Mouse (Mus musculus): ENCODE measurements around the gene Nkain2. TPM values are rescaled to one million over a fixed set of nuclear protein-coding genes. Genes with fewer than 3 reads are reported as not detected.

Nkain2 gene
- polyA plus RNA-seq, 1 experiment, result 30.0 TPM

- Histone ChIP-seq H3K4me1 (ENCODE audit: control insufficient read depth, insufficient read depth, low read length) (no peaks in the 10 kb centered on the region), H3K27ac (ENCODE audit: insufficient read depth, low read length) (no peak overlapping the region), H3K4me3 (ENCODE audit: insufficient read depth, low read length) (no peak overlapping the region)
- no peak for TF ChIP-seq POLR2A (IDR thresholded peaks at IDR 0.05; ENCODE audit: extremely low read depth, insufficient read depth, low read length)
Observed at GRCm38 (mm10) chr10:32439932-32440519, 450.2 kb downstream of the Nkain2 start.

GRCm38 (mm10) chr10:32414228-32414627 is 476.0 kb downstream of the Nkain2 start:
- Histone ChIP-seq H3K27ac (ENCODE audit: insufficient read depth, low read length) (no peak overlapping the region), H3K4me3 (ENCODE audit: insufficient read depth, low read length) (no peak overlapping the region), H3K4me1 (ENCODE audit: control insufficient read depth, insufficient read depth, low read length) (no peaks in the 10 kb centered on the region)
- TF ChIP-seq CTCF (IDR thresholded peaks at IDR 0.05; ENCODE audit: extremely low read depth, insufficient read depth, low read length), result no peak
- TF ChIP-seq POLR2A (IDR thresholded peaks at IDR 0.05; ENCODE audit: extremely low read depth, insufficient read depth, low read length), result no peak

- no peak overlapping the region for H3K27ac ChIP-seq (ENCODE audit: insufficient read depth, low read length)
- no peak for TF ChIP-seq CTCF (IDR thresholded peaks at IDR 0.05; ENCODE audit: extremely low read depth, insufficient read depth, low read length)
- no peak for TF ChIP-seq POLR2A (IDR thresholded peaks at IDR 0.05; ENCODE audit: extremely low read depth, insufficient read depth, low read length)
- no peak overlapping the region for H3K4me3 ChIP-seq (ENCODE audit: insufficient read depth, low read length)
- H3K4me1 ChIP-seq (ENCODE audit: control insufficient read depth, insufficient read depth, low read length), result no peaks in the 10 kb centered on the region
Observed at GRCm38 (mm10) chr10:32411331-32411730, 478.9 kb downstream of the Nkain2 start.

- H3K4me3 ChIP-seq (ENCODE audit: insufficient read depth, low read length), result no peak overlapping the region
- no peak overlapping the region for H3K27ac ChIP-seq (ENCODE audit: insufficient read depth, low read length)
Observed at GRCm38 (mm10) chr10:32400961-32401360, 489.3 kb downstream of the Nkain2 start.

DNA sequence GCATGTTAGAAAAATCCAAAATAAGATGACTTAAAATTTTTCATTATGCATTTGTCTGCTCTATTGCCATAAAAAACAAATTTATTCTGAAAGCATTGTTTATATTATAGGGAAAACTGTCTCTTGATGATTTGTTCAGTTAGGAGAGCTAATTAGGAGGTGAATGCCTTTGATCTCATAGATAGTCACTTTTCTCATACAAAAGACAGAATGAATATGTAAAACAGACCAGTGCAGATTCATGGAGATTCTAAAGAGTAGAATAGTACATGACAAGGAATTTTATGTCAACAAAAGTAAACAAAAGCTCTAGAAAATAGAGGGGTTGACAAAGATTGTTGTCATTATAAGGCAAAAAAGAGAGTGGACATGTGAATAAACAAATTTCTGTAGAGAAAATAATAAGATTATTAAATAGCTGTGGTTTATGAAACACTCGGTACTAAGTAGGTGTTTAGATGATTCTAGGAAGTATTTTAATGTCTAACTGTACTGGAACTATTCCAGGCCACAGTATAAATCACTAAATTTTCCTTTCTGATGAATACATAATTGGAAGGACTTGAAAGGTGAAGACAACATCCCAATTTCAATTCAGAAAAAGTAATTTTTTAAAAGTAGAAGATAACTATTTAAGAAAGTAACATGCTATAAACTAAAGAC is 496.3 kb downstream of the Nkain2 start:
- no peaks in the 10 kb centered on the region for H3K4me1 ChIP-seq (ENCODE audit: control insufficient read depth, insufficient read depth, low read length)
- no peak overlapping the region for H3K27ac ChIP-seq (ENCODE audit: insufficient read depth, low read length)
- no peak for TF ChIP-seq CTCF (IDR thresholded peaks at IDR 0.05; ENCODE audit: extremely low read depth, insufficient read depth, low read length)
- no peak for TF ChIP-seq POLR2A (IDR thresholded peaks at IDR 0.05; ENCODE audit: extremely low read depth, insufficient read depth, low read length)
- H3K4me3 ChIP-seq (ENCODE audit: insufficient read depth, low read length), result no peak overlapping the region

More at GRCm38 (mm10) chr10:32400961-32401360, 489.3 kb downstream of the Nkain2 start:
- H3K4me1 ChIP-seq (ENCODE audit: control insufficient read depth, insufficient read depth, low read length), result no peaks in the 10 kb centered on the region; the same call in 1 of the 2 replicates
- no peak for TF ChIP-seq CTCF (IDR thresholded peaks at IDR 0.05; ENCODE audit: extremely low read depth, insufficient read depth, low read length)
- no peak for TF ChIP-seq POLR2A (IDR thresholded peaks at IDR 0.05; ENCODE audit: extremely low read depth, insufficient read depth, low read length)

GRCm38 (mm10) chr10:32393326-32393725 is 496.9 kb downstream of the Nkain2 start:
- H3K27ac ChIP-seq (ENCODE audit: insufficient read depth, low read length), result no peak overlapping the region
- no peak for TF ChIP-seq CTCF (IDR thresholded peaks at IDR 0.05; ENCODE audit: extremely low read depth, insufficient read depth, low read length)
- no peak for TF ChIP-seq POLR2A (IDR thresholded peaks at IDR 0.05; ENCODE audit: extremely low read depth, insufficient read depth, low read length)
- H3K4me1 ChIP-seq (ENCODE audit: control insufficient read depth, insufficient read depth, low read length), result no peaks in the 10 kb centered on the region
- no peak overlapping the region for H3K4me3 ChIP-seq (ENCODE audit: insufficient read depth, low read length)

DNA sequence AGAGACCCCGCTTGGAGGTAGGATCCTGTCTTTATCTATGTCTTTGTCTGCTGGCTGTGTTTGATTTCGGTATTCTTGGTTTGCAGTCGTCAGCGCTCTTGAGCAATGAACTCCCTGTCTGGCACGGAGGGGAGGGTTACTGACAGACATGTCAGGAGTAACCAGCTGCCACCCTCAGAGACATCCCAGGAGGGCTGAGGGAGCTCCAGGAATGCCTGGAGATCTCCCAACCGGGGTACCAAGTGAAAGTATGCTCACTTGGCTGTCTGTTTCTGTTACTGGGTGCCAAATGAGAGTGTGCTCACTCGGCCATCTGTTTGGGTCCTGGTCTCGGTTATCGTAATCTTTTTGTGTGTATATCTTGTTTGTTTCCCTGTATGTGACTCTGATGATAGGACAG is 577.5 kb downstream of the Nkain2 start:
- TF ChIP-seq CTCF (IDR thresholded peaks at IDR 0.05; ENCODE audit: extremely low read depth, insufficient read depth, low read length) (no peak), POLR2A (IDR thresholded peaks at IDR 0.05; ENCODE audit: extremely low read depth, insufficient read depth, low read length) (no peak)
- H3K27ac ChIP-seq (ENCODE audit: insufficient read depth, low read length), result no peak overlapping the region
- no peaks in the 10 kb centered on the region for H3K4me1 ChIP-seq (ENCODE audit: control insufficient read depth, insufficient read depth, low read length)
- H3K4me3 ChIP-seq (ENCODE audit: insufficient read depth, low read length), result no peak overlapping the region

DNA sequence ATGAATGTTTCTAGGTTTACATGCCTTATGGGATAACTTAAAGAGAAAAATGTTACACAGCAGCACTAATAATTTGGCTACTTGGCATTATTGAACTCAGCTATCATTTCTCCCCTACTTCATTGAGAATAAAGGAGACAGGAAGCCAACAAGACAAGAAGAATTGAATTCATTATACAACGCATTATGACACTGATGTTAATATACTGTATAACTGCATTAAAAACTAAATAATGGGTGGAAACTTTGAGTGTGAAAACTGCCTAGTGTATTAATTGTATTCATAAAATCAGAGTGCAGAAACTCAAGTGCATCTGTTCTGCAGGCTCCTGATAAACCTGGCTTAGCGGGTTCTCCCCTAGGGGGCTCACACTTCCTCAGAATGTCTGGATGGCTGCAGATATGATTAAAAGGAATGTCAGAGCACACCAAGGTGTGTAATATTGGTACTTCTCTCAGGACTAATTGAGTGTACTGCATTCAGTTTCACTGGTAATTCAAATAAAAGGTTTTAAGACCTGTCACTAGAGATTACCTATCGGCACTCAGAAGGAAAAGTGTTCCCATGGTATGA is 589.2 kb downstream of the Nkain2 start:
- H3K4me3 ChIP-seq (ENCODE audit: insufficient read depth, low read length), result no peak overlapping the region
- no peak for TF ChIP-seq POLR2A (IDR thresholded peaks at IDR 0.05; ENCODE audit: extremely low read depth, insufficient read depth, low read length)
- TF ChIP-seq CTCF (IDR thresholded peaks at IDR 0.05; ENCODE audit: extremely low read depth, insufficient read depth, low read length), result no peak
- H3K4me1 ChIP-seq (ENCODE audit: control insufficient read depth, insufficient read depth, low read length), result no peaks in the 10 kb centered on the region
- H3K27ac ChIP-seq (ENCODE audit: insufficient read depth, low read length), result no peak overlapping the region

GRCm38 (mm10) chr10:32290487-32290886 is 599.8 kb downstream of the Nkain2 start:
- H3K27ac ChIP-seq (ENCODE audit: insufficient read depth, low read length), result no peak overlapping the region
- no peak overlapping the region for H3K4me3 ChIP-seq (ENCODE audit: insufficient read depth, low read length)
- TF ChIP-seq CTCF (IDR thresholded peaks at IDR 0.05; ENCODE audit: extremely low read depth, insufficient read depth, low read length) (no peak), POLR2A (IDR thresholded peaks at IDR 0.05; ENCODE audit: extremely low read depth, insufficient read depth, low read length) (no peak)
- H3K4me1 ChIP-seq (ENCODE audit: control insufficient read depth, insufficient read depth, low read length), result peaks cover 1% of the 10 kb centered on the region; the same call in 1 of the 2 replicates

DNA sequence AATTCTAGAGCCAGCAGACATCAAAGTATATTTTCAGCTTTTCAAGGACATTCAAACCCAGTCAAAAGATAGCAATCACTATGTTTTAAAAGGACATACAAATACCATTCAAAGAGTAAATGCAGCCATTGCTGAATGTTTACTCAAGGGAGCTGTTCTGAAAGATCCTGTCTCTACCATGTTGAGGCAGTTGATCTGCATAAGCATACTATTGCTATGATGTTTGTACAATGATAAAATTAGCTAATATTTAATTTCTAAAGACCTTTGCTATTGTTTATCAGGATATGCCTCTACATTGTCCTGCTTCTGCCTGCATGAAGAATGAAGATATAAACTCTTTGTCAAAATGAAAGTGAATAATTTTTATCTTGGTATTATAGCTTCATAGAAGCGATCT is 606.6 kb downstream of the Nkain2 start:
- no peak for TF ChIP-seq CTCF (IDR thresholded peaks at IDR 0.05; ENCODE audit: extremely low read depth, insufficient read depth, low read length)
- no peak overlapping the region for H3K4me3 ChIP-seq (ENCODE audit: insufficient read depth, low read length)
- no peaks in the 10 kb centered on the region for H3K4me1 ChIP-seq (ENCODE audit: control insufficient read depth, insufficient read depth, low read length)
- H3K27ac ChIP-seq (ENCODE audit: insufficient read depth, low read length), result no peak overlapping the region

All from cortical plate, adult 2 months (tissue).